Mouse (Mus musculus) intestine, embryonic 16.5 days (tissue): ENCODE data around the gene Cd274. TPM values are rescaled to one million over a fixed set of nuclear protein-coding genes. Genes with fewer than 3 reads are reported as not detected.

Experiments used
- ATAC-seq: fragments of 200-750 bp; cut with Nextera tagmentation; 2 replicates; pipeline ENCODE4 v1.8.0; 2017; ENCODE audit warnings: moderate TSS enrichment, moderate library complexity
- H3K27ac ChIP-seq: fragments of 300-500 bp; sonication (generic); 2 replicates; pipeline ENCODE4 v1.5.1; 2014; ENCODE audit warnings: mild to moderate bottlenecking, low read length
- H3K27me3 ChIP-seq: fragments of 300-500 bp; sonication (generic); replicated peaks from 2 replicates; pipeline ENCODE4 v1.6.1; 2014; ENCODE audit warnings: low read length, control low read depth, mixed read lengths; ENCODE audit not compliant: control insufficient read depth, insufficient read depth
- H3K36me3 ChIP-seq: fragments of 300-500 bp; sonication (generic); 2 replicates; pipeline ENCODE4 v1.6.1; 2014; ENCODE audit warnings: low read length, control low read depth; ENCODE audit not compliant: control insufficient read depth, insufficient read depth
- H3K4me1 ChIP-seq: fragments of 300-500 bp; sonication (generic); 2 replicates; pipeline ENCODE4 v1.6.1; 2014; ENCODE audit warnings: low read length, control low read depth, mixed read lengths; ENCODE audit not compliant: control insufficient read depth, insufficient read depth
- H3K4me2 ChIP-seq: fragments of 300-500 bp; sonication (generic); 2 replicates; pipeline ENCODE4 v1.6.1; 2014; ENCODE audit warnings: low read depth, low read length, control low read depth
- H3K4me3 ChIP-seq: fragments of 300-500 bp; sonication (generic); 2 replicates; pipeline ENCODE4 v1.5.1; 2014; ENCODE audit warnings: mild to moderate bottlenecking, low read length
- H3K9ac ChIP-seq: fragments of 300-500 bp; sonication (generic); 2 replicates; pipeline ENCODE4 v1.6.1; 2014; ENCODE audit warnings: low read depth, low read length
- H3K9me3 ChIP-seq: fragments of 300-500 bp; sonication (generic); 2 replicates; pipeline ENCODE4 v1.6.1; 2016; ENCODE audit warnings: low read length, control low read depth; ENCODE audit not compliant: control insufficient read depth
- WGBS: fragments of 180-500 bp; shearing (Covaris S2); extraction: QIAGEN DNeasy Blood & Tissue Kit; methylation state at CpG from one replicate; pipeline ENCODE4 v1.1.7; 2014; 5-methylcytosine and 5-hydroxymethylcytosine counted together
- polyA plus RNA-seq: library from polyadenylated mRNA; unstranded; fragments of >200 nt; fragmentation: Nextera tagmentation; extraction: Ambion mirVana; gene quantifications from 2 replicates; pipeline ENCODE4 v1.2.1, GENCODE M21; 2015

Cd274 gene
- polyA plus RNA-seq, 1 experiment from 2014 or later, result 0.51 TPM

GRCm38 (mm10) chr19:29384412-29384811 lies 17.2 kb downstream of the Cd274 start:
- Histone ChIP-seq H3K27me3 (no peaks in the 10 kb centered on the region), H3K4me1 (no peaks in the 10 kb centered on the region), H3K36me3 (no peaks in the 10 kb centered on the region), H3K4me3 (no peak overlapping the region), H3K27ac (no peak overlapping the region), H3K9me3 (no peaks in the 10 kb centered on the region), H3K4me2 (no peak overlapping the region), H3K9ac (no peak overlapping the region)
- no peak for ATAC-seq
- 81% methylated on average over 9 of the region's 9 CpGs for whole genome bisulfite sequencing

GRCm38 (mm10) chr19:29384994-29385393 lies 17.7 kb downstream of the Cd274 start:
- no peak overlapping the region for H3K9ac ChIP-seq
- no peaks in the 10 kb centered on the region for H3K36me3 ChIP-seq
- H3K9me3 ChIP-seq, result no peaks in the 10 kb centered on the region
- no peaks in the 10 kb centered on the region for H3K4me1 ChIP-seq
- H3K27ac ChIP-seq, result no peak overlapping the region
- no peak for ATAC-seq
- WGBS, result 75% methylated on average over 6 of the region's 6 CpGs
- H3K4me2 ChIP-seq, result no peak overlapping the region
- H3K27me3 ChIP-seq, result no peaks in the 10 kb centered on the region
- H3K4me3 ChIP-seq, result no peak overlapping the region

GRCm38 (mm10) chr19:29385822-29386221 lies 18.6 kb downstream of the Cd274 start:
- no peak for ATAC-seq
- 85% methylated on average over 4 of the region's 4 CpGs for WGBS
- no peaks in the 10 kb centered on the region for H3K4me1 ChIP-seq

GRCm38 (mm10) chr19:29388818-29389217 lies 21.6 kb downstream of the Cd274 start:
- H3K9me3 ChIP-seq, result no peaks in the 10 kb centered on the region
- H3K4me1 ChIP-seq, result no peaks in the 10 kb centered on the region
- H3K27ac ChIP-seq, result no peak overlapping the region
- no peak overlapping the region for H3K4me3 ChIP-seq
- WGBS, result 89% methylated on average over 1 of the region's 1 CpGs
- H3K36me3 ChIP-seq, result no peaks in the 10 kb centered on the region
- ATAC-seq, result no peak
- H3K9ac ChIP-seq, result no peak overlapping the region
- no peak overlapping the region for H3K4me2 ChIP-seq
- H3K27me3 ChIP-seq, result no peaks in the 10 kb centered on the region

More at GRCm38 (mm10) chr19:29385822-29386221, 18.6 kb downstream of the Cd274 start:
- no peaks in the 10 kb centered on the region for H3K36me3 ChIP-seq
- H3K27me3 ChIP-seq, result no peaks in the 10 kb centered on the region
- no peak overlapping the region for H3K4me2 ChIP-seq
- H3K27ac ChIP-seq, result no peak overlapping the region
- no peaks in the 10 kb centered on the region for H3K9me3 ChIP-seq
- no peak overlapping the region for H3K4me3 ChIP-seq
- no peak overlapping the region for H3K9ac ChIP-seq

- no peaks in the 10 kb centered on the region for H3K4me1 ChIP-seq
- ATAC-seq, result no peak
- 80% methylated on average over 5 of the region's 5 CpGs for WGBS
- H3K4me2 ChIP-seq, result no peak overlapping the region
- H3K36me3 ChIP-seq, result no peaks in the 10 kb centered on the region
- no peaks in the 10 kb centered on the region for H3K27me3 ChIP-seq
- no peak overlapping the region for H3K4me3 ChIP-seq
- H3K9ac ChIP-seq, result no peak overlapping the region
- no peaks in the 10 kb centered on the region for H3K9me3 ChIP-seq
- H3K27ac ChIP-seq, result no peak overlapping the region
These were observed 23.2 kb downstream of the Cd274 start for GRCm38 (mm10) chr19:29390483-29390882.

GRCm38 (mm10) chr19:29391279-29391678 lies 24.0 kb downstream of the Cd274 start:
- H3K36me3 ChIP-seq, result no peaks in the 10 kb centered on the region
- H3K4me1 ChIP-seq, result no peaks in the 10 kb centered on the region
- H3K27ac ChIP-seq, result no peak overlapping the region
- no peaks in the 10 kb centered on the region for H3K27me3 ChIP-seq
- H3K4me3 ChIP-seq, result no peak overlapping the region
- no peak overlapping the region for H3K4me2 ChIP-seq
- ATAC-seq, result no peak
- no peak overlapping the region for H3K9ac ChIP-seq
- no peaks in the 10 kb centered on the region for H3K9me3 ChIP-seq
- WGBS, result 73% methylated on average over 4 of the region's 4 CpGs

- Histone ChIP-seq H3K4me3 (no peak overlapping the region), H3K27ac (no peak overlapping the region), H3K9ac (no peak overlapping the region), H3K4me2 (no peak overlapping the region), H3K4me1 (no peaks in the 10 kb centered on the region), H3K36me3 (no peaks in the 10 kb centered on the region), H3K27me3 (no peaks in the 10 kb centered on the region), H3K9me3 (no peaks in the 10 kb centered on the region)
- ATAC-seq, result no peak
- 82% methylated on average over 9 of the region's 9 CpGs for WGBS
These were observed 26.1 kb downstream of the Cd274 start for GRCm38 (mm10) chr19:29393333-29393732.

GRCm38 (mm10) chr19:29394721-29395120 lies 27.5 kb downstream of the Cd274 start:
- H3K9me3 ChIP-seq, result no peaks in the 10 kb centered on the region
- no peak for ATAC-seq
- no peaks in the 10 kb centered on the region for H3K27me3 ChIP-seq
- no peaks in the 10 kb centered on the region for H3K36me3 ChIP-seq
- H3K9ac ChIP-seq, result no peak overlapping the region
- H3K4me1 ChIP-seq, result no peaks in the 10 kb centered on the region
- WGBS, result 92% methylated on average over 2 of the region's 2 CpGs
- no peak overlapping the region for H3K4me3 ChIP-seq
- H3K27ac ChIP-seq, result no peak overlapping the region
- H3K4me2 ChIP-seq, result no peak overlapping the region

GRCm38 (mm10) chr19:29396353-29396752 lies 29.1 kb downstream of the Cd274 start:
- no peaks in the 10 kb centered on the region for H3K9me3 ChIP-seq
- H3K4me3 ChIP-seq, result no peak overlapping the region
- 57% methylated on average over 1 of the region's 1 CpGs for WGBS
- no peak overlapping the region for H3K27ac ChIP-seq
- no peaks in the 10 kb centered on the region for H3K4me1 ChIP-seq
- no peaks in the 10 kb centered on the region for H3K27me3 ChIP-seq
- no peak overlapping the region for H3K4me2 ChIP-seq
- ATAC-seq, result 0 out of 2 replicates have a peak, but pooled peaks have one; percentile 33
- no peak overlapping the region for H3K9ac ChIP-seq
- no peaks in the 10 kb centered on the region for H3K36me3 ChIP-seq

GRCm38 (mm10) chr19:29399786-29400185 lies 32.5 kb downstream of the Cd274 start:
- Histone ChIP-seq H3K27me3 (no peaks in the 10 kb centered on the region), H3K4me1 (no peaks in the 10 kb centered on the region), H3K4me3 (no peak overlapping the region), H3K9ac (no peak overlapping the region), H3K4me2 (no peak overlapping the region), H3K9me3 (no peaks in the 10 kb centered on the region), H3K27ac (no peak overlapping the region), H3K36me3 (no peaks in the 10 kb centered on the region)
- no peak for ATAC-seq
- 93% methylated on average over 4 of the region's 4 CpGs for WGBS
